Mouse (Mus musculus): Measurements from ENCODE around the gene Tmem109.
A peak's percentile ranks its signal among the peaks of the same experiment; 100 is the strongest.

DNA sequence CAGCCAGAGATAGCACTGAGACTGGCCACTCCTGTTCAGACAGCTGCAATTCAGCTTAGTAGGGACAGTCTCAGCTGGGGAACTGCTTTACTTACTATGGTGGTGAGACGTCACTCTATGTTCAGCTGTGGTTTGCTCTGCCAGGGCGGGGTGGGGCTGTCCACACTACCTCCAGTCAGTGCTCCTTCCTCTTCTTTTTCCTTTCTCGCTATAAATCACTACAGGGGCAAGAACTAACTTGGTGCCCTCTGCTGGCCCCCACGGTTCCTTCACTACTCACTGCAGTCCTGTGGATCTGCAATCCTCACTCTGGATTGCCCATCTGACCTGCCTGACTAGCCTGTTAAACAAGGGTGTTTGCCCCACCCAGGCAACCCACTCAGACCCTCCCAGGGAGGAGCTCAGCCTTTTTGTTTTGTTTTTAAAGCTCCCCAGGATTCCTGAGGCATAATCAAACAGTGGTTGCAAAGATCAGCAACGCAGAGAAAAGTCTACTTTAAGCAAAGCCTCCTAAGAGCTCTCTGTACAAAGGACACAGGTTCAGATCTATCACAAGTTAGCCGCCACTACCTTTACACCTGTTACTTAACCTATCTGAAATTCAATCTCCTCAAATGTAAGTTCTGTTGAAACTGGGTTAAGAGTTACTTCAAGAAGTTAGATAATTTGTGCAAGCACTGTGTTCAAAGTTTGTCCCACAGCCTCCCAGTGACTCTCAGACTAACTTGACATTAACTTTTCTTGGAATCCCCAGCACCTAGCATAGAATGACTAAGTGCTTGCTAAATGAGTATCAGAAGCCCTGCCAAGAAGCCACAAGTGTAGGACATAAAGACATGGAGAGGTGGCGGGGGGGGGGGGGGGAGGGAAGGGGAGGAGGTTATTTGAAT, 1.5 kb downstream of the Tmem109 start:
- peak; percentile 43; the same call in 1 of the 2 replicates for TF ChIP-seq HCFC1 (IDR thresholded peaks at IDR 0.05; ENCODE audit: low read depth, low read length)
- peak; percentile 35; the same call in 1 of the 2 replicates for TF ChIP-seq POLR2A (IDR thresholded peaks at IDR 0.05; ENCODE audit: low read depth, low read length)
- no peak for TF ChIP-seq ZNF384 (IDR thresholded peaks at IDR 0.05; ENCODE audit: low read depth, low read length)
- peak; percentile 60 for TF ChIP-seq ELF1 (IDR thresholded peaks at IDR 0.05; ENCODE audit: low read depth, low read length)
- peak; percentile 82 for TF ChIP-seq SIN3A (IDR thresholded peaks at IDR 0.05; ENCODE audit: low read length)
- peak in 1 of 2 experiments; percentile 73; a peak in 2 of 4 replicates for TF ChIP-seq CTCF (conservative IDR thresholded peaks at IDR 0.05 in 1 of 2, IDR thresholded peaks at IDR 0.05 in 1 of 2; ENCODE audit: low read depth in 2 of 2, low read length in 2 of 2)
